Mouse (Mus musculus): Measurements from ENCODE around the gene Tubd1. TPM values are rescaled to one million over a fixed set of nuclear protein-coding genes. Genes with fewer than 3 reads are reported as not detected.

Tubd1 gene
- polyA plus RNA-seq, 1 experiment from 2014 or later = 8.4 TPM

DNA sequence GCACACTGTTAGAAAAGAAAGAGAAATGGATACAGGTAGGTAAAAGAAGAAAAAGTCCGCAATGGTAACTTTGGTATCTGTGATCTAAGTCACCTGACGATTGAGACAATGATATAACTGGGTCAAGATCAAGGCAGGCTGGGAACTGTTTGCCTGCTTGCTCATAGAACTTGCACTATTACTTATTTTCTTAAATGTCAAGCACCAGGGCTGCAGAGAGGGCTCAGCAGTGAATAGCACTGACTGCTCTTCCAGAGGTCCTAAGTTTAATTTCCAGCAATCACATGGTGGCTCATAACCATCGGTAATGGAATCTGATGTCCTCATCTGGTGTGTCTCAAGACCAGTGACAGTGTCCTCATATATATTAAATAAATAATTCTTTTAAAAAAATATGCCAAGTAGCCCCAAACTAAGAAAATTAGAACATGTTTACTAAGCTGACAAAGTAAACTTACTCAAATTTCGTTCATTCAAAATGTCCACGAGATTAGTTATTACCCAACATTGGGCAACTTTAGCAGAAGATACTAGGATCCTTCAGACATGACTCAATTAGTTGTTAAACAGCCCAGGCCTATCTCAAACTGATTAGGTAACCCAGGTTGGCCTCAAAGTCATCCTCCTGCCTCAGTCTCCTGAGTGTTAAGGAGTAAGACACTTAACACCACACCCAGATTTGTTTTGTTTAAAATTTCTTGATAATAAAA is 10.4 kb upstream of the Tubd1 start:
- H3K9ac ChIP-seq (ENCODE audit: low read depth, low read length) = no peak overlapping the region
- no peak for ATAC-seq (replicated peaks; ENCODE audit: low FRiP score, low read depth)
- peaks cover 25% of the 10 kb centered on the region; the same call in 1 of the 2 replicates for H3K36me3 ChIP-seq (ENCODE audit: insufficient read depth, low read length)
- no peaks in the 10 kb centered on the region for H3K9me3 ChIP-seq (replicated peaks; ENCODE audit: low read length)
- WGBS = 89% methylated on average over 5 of the region's 5 CpGs
- H3K4me2 ChIP-seq (ENCODE audit: low read length) = no peak overlapping the region
- H3K4me1 ChIP-seq (replicated peaks; ENCODE audit: insufficient read depth, low read length) = no peaks in the 10 kb centered on the region
- H3K27me3 ChIP-seq (ENCODE audit: insufficient read depth, low read length) = no peaks in the 10 kb centered on the region
- H3K27ac ChIP-seq = no peak overlapping the region
- no peak for TF ChIP-seq CTCF (IDR thresholded peaks at IDR 0.05; ENCODE audit: low read depth)
- no peak overlapping the region for H3K4me3 ChIP-seq (replicated peaks; ENCODE audit: low read depth, low read length)
- DNase-seq (ENCODE audit: low spot score) = no peak

DNA sequence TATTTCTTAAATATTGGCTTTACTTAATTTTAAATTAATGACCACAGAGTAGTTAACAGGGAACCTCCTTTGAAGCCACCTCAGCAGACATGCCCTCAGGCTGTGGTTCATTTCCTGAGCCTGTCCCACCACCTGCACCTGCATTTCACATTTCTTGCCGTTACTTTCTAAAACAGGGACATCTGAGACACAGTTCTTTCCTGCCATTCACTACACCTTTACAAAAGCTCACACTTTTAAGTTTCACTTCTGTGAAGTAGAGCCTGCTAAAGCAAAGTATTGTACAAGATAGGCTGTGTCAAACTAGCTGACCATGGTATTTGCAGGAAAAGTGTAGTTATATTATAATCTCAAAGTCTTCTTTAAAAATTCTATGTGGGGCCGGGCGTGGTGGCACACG is 6.0 kb upstream of the Tubd1 start:
- 89% methylated on average over 4 of the region's 4 CpGs for WGBS
- H3K36me3 ChIP-seq (ENCODE audit: insufficient read depth, low read length) = no peaks in the 10 kb centered on the region

DNA sequence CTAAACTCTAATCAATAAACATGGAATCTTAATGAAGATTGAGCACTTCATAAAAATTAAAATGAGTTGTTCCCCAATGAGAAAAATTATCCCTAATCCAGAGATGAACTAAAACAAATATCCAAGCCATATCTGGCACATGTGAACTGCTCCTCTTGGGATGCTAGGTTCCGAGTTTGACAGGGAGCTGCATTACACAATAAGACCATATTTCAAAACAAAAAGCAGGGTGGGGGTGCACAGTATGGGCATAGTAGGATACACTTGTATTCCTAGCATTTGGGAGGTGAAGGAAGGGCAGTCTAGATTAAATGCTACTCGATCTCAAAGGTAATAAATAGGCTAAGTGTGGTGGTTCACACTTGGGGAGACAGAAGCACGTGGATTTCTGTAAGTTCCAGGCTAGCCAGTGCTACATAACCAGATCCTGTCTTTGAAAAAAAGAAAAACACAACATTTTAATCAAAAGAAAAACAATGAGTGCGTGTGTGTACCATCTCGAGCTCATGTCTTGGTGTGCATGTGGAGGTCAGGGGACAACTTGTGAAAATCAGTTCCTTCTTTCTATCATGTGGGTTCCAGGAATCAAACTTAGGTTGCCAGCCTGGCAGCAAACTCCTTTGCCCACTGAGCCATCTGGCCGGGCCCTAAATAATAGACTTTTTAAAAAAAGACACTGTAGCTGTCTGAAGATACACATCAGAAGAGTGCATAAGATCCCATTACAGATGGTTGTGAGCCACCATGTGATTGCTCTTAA is 4.9 kb upstream of the Tubd1 start:
- Histone ChIP-seq H3K9me3 (replicated peaks; ENCODE audit: low read length) (no peaks in the 10 kb centered on the region), H3K36me3 (ENCODE audit: insufficient read depth, low read length) (no peaks in the 10 kb centered on the region), H3K4me1 (replicated peaks; ENCODE audit: insufficient read depth, low read length) (0 out of 2 replicates have a peak, but pooled peaks cover 3% of the 10 kb centered on the region), H3K4me2 (ENCODE audit: low read length) (no peak overlapping the region), H3K27me3 (ENCODE audit: insufficient read depth, low read length) (no peaks in the 10 kb centered on the region), H3K9ac (ENCODE audit: low read depth, low read length) (no peak overlapping the region), H3K27ac (no peak overlapping the region), H3K4me3 (replicated peaks; ENCODE audit: low read depth, low read length) (no peak overlapping the region)
- ATAC-seq (replicated peaks; ENCODE audit: low FRiP score, low read depth) (no peak), DNase-seq (ENCODE audit: low spot score) (no peak)
- no peak for TF ChIP-seq CTCF (IDR thresholded peaks at IDR 0.05; ENCODE audit: low read depth)
- 76% methylated on average over 6 of the region's 6 CpGs for WGBS

More for the DNA sequence above, 6.0 kb upstream of the Tubd1 start:
- Histone ChIP-seq H3K4me1 (replicated peaks; ENCODE audit: insufficient read depth, low read length) (0 out of 2 replicates have a peak, but pooled peaks cover 3% of the 10 kb centered on the region), H3K4me2 (ENCODE audit: low read length) (no peak overlapping the region), H3K9ac (ENCODE audit: low read depth, low read length) (no peak overlapping the region), H3K4me3 (replicated peaks; ENCODE audit: low read depth, low read length) (no peak overlapping the region), H3K9me3 (replicated peaks; ENCODE audit: low read length) (no peaks in the 10 kb centered on the region), H3K27me3 (ENCODE audit: insufficient read depth, low read length) (no peaks in the 10 kb centered on the region), H3K27ac (no peak overlapping the region)
- no peak for ATAC-seq (replicated peaks; ENCODE audit: low FRiP score, low read depth)
- no peak for TF ChIP-seq CTCF (IDR thresholded peaks at IDR 0.05; ENCODE audit: low read depth)
- no peak for DNase-seq (ENCODE audit: low spot score)

DNA sequence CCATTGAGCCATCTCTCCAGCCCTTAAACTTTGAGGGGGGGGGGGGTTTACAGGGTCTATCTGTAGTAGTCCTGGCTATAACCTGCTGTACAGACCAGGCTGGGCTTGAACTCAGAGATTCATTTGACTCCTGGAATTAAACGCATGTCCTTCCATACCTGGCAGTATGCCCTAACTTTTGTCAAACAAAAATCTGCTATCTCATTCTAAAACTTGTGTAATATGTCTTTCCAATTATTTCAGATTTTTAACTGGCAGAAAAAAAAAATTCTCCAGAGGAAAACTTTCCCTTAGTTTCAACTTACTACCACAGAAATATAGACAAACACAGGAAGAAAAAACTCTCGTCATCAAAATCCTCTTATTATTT is 4.3 kb upstream of the Tubd1 start:
- 88% methylated on average over 2 of the region's 2 CpGs for WGBS

DNA sequence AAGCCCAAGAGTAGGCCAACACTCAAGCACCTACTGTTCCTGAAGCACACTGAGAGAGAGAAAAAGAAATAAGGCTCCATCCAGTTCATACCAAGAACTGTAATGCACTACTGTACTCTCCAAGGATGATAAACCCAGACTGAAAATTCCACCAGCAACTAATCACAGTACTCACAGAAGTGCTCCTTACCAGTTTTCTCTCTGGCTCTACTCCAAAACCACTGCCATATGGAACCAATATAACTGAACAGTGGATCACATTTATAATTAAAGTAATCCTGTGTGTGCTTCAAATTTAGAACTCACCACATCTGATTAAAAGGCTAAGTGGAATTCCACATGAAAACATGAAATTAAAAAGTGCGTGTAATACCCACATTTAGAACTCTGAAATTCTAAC is 1.9 kb upstream of the Tubd1 start:
- 85% methylated on average over 1 of the region's 1 CpGs for WGBS
- Histone ChIP-seq H3K27ac (no peak overlapping the region), H3K9ac (ENCODE audit: low read depth, low read length) (no peak overlapping the region; the same call in 1 of the 2 replicates), H3K4me1 (replicated peaks; ENCODE audit: insufficient read depth, low read length) (0 out of 2 replicates have a peak, but pooled peaks cover 3% of the 10 kb centered on the region), H3K36me3 (ENCODE audit: insufficient read depth, low read length) (no peaks in the 10 kb centered on the region), H3K4me3 (replicated peaks; ENCODE audit: low read depth, low read length) (no peak overlapping the region), H3K4me2 (ENCODE audit: low read length) (peak overlapping the region; percentile 72; the same call in 1 of the 2 replicates), H3K27me3 (ENCODE audit: insufficient read depth, low read length) (no peaks in the 10 kb centered on the region), H3K9me3 (replicated peaks; ENCODE audit: low read length) (no peaks in the 10 kb centered on the region)
- no peak for TF ChIP-seq CTCF (IDR thresholded peaks at IDR 0.05; ENCODE audit: low read depth)
- ATAC-seq (replicated peaks; ENCODE audit: low FRiP score, low read depth) (no peak), DNase-seq (ENCODE audit: low spot score) (no peak)

More for the DNA sequence above, 4.3 kb upstream of the Tubd1 start:
- no peak overlapping the region for H3K4me3 ChIP-seq (replicated peaks; ENCODE audit: low read depth, low read length)
- no peak overlapping the region for H3K27ac ChIP-seq
- no peaks in the 10 kb centered on the region for H3K27me3 ChIP-seq (ENCODE audit: insufficient read depth, low read length)
- no peak for DNase-seq (ENCODE audit: low spot score)
- no peak overlapping the region for H3K9ac ChIP-seq (ENCODE audit: low read depth, low read length)
- H3K36me3 ChIP-seq (ENCODE audit: insufficient read depth, low read length) = no peaks in the 10 kb centered on the region
- no peaks in the 10 kb centered on the region for H3K9me3 ChIP-seq (replicated peaks; ENCODE audit: low read length)
- 0 out of 2 replicates have a peak, but pooled peaks cover 3% of the 10 kb centered on the region for H3K4me1 ChIP-seq (replicated peaks; ENCODE audit: insufficient read depth, low read length)
- no peak for TF ChIP-seq CTCF (IDR thresholded peaks at IDR 0.05; ENCODE audit: low read depth)
- no peak for ATAC-seq (replicated peaks; ENCODE audit: low FRiP score, low read depth)
- H3K4me2 ChIP-seq (ENCODE audit: low read length) = no peak overlapping the region

DNA sequence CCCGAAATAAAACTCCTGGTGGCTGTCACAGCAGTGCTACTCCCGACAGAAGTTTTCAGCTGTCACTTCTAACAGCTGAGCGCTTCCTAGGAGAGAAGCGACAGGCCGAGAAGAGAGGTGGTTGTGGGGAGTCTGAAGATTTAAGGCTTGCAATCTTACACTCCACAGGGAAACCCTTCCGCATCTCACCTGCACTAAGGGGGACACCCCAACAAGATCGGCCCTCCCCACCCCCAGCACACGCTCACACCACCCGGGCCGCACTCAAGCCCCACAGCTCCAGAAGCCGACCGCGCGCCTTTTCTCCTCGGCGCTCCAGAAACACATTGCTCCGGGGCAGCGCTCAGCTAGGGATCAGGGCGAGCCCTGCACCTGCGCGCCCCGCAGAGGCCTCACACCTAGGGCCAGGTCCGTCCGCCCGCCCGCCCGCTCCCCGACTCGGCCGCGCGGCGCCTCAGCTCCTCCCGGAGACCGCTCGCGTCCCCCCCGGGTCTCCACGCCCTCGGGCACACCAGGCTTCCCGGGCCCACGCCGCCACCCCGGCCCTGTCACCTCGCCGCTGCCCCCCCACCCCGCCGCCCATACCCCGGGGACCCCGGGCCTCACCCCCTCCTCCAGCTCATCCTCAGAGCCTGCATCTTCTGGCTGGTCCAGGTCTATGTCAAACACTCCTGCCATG is 692 bp upstream of the Tubd1 start:
- H3K36me3 ChIP-seq (ENCODE audit: insufficient read depth, low read length) = no peaks in the 10 kb centered on the region
- H3K9me3 ChIP-seq (replicated peaks; ENCODE audit: low read length) = no peaks in the 10 kb centered on the region
- peak; percentile 63 for ATAC-seq (replicated peaks; ENCODE audit: low FRiP score, low read depth)
- WGBS = under 1% methylated on average over 45 of the region's 50 CpGs
- DNase-seq (ENCODE audit: low spot score) = peak; percentile 61
- peak overlapping the region; percentile 87 for H3K27ac ChIP-seq
- H3K4me2 ChIP-seq (ENCODE audit: low read length) = peak overlapping the region; percentile 72
- H3K4me1 ChIP-seq (replicated peaks; ENCODE audit: insufficient read depth, low read length) = 0 out of 2 replicates have a peak, but pooled peaks cover 3% of the 10 kb centered on the region
- TF ChIP-seq CTCF (IDR thresholded peaks at IDR 0.05; ENCODE audit: low read depth) = no peak
- H3K9ac ChIP-seq (ENCODE audit: low read depth, low read length) = peak overlapping the region; percentile 95
- peak overlapping the region; percentile 89 for H3K4me3 ChIP-seq (replicated peaks; ENCODE audit: low read depth, low read length)
- H3K27me3 ChIP-seq (ENCODE audit: insufficient read depth, low read length) = no peaks in the 10 kb centered on the region
